In genomic region chr2:6265117-6265516, GRCm38 (mm10) we compare ENCODE assay signal across 14 mouse cellular contexts. TPM values are rescaled to one million over a fixed set of nuclear protein-coding genes. Genes with fewer than 3 reads are reported as not detected.
A peak's percentile ranks its signal among the peaks of the same experiment; 100 is the strongest.
DNase-seq lines count a peak whose midpoint lies in the region; ATAC-seq and TF ChIP-seq lines count a peak whose summit lies in the region.
"Had no signal": no experiment of that assay in that cellular context is flagged by ENCODE, and none has a peak within 500 bp of the region (broad histone marks: within the 10 kb centered on the region; RNA-seq: fewer than 3 reads in every experiment).

No protein-coding gene starts in this region.

- H3K4me1 ChIP-seq in heart, embryonic 15.5 days (replicated peaks), result peaks cover 27% of the 10 kb centered on the region
- peaks cover 23% of the 10 kb centered on the region for H3K4me1 ChIP-seq in liver, embryonic 11.5 days (replicated peaks; ENCODE audit: control insufficient read depth, insufficient read depth, low read length)
- H3K4me1 ChIP-seq in lung, embryonic 14.5 days (ENCODE audit: insufficient read depth), result peaks cover 12% of the 10 kb centered on the region
- peaks cover 4% of the 10 kb centered on the region for H3K4me1 ChIP-seq in stomach, embryonic 16.5 days (ENCODE audit: control insufficient read depth, insufficient read depth, low read length)

- no peak overlapping the region for H3K4me3 ChIP-seq in heart, embryonic 15.5 days
- no peak overlapping the region for H3K4me3 ChIP-seq in liver, embryonic 11.5 days (ENCODE audit: low read depth, low read length)
- H3K4me3 ChIP-seq in lung, embryonic 14.5 days (ENCODE audit: low read depth, low read length), result no peak overlapping the region
- H3K4me3 ChIP-seq in stomach, embryonic 16.5 days (replicated peaks; ENCODE audit: low read length), result no peak overlapping the region
- H3K4me3 ChIP-seq: heart, adult 2 months; limb, embryonic 15.5 days had no signal

- no peaks in the 10 kb centered on the region for H3K9me3 ChIP-seq in heart, embryonic 15.5 days (replicated peaks)
- H3K9me3 ChIP-seq in liver, embryonic 11.5 days (ENCODE audit: control insufficient read depth, low read length), result no peaks in the 10 kb centered on the region
- H3K9me3 ChIP-seq in lung, embryonic 14.5 days (ENCODE audit: low read depth, low read length), result no peaks in the 10 kb centered on the region
- H3K9me3 ChIP-seq in stomach, embryonic 16.5 days (replicated peaks; ENCODE audit: control insufficient read depth, low read length), result no peaks in the 10 kb centered on the region
- H3K9me3 ChIP-seq: limb, embryonic 15.5 days had no signal

- 27% methylated on average over 3 of the region's 3 CpGs for WGBS in heart, embryonic 15.5 days
- 45% methylated on average over 3 of the region's 3 CpGs for WGBS in liver, embryonic 11.5 days
- WGBS in lung, embryonic 14.5 days, result 38% methylated on average over 3 of the region's 3 CpGs
- 66% methylated on average over 3 of the region's 3 CpGs for WGBS in stomach, embryonic 16.5 days

- no peaks in the 10 kb centered on the region for H3K36me3 ChIP-seq in heart, embryonic 15.5 days
- no peaks in the 10 kb centered on the region for H3K36me3 ChIP-seq in liver, embryonic 11.5 days (ENCODE audit: control insufficient read depth, insufficient read depth, low read length)
- H3K36me3 ChIP-seq in lung, embryonic 14.5 days (ENCODE audit: insufficient read depth), result no peaks in the 10 kb centered on the region
- H3K36me3 ChIP-seq in stomach, embryonic 16.5 days (ENCODE audit: control insufficient read depth, insufficient read depth, low read length), result no peaks in the 10 kb centered on the region
- H3K36me3 ChIP-seq: limb, embryonic 15.5 days had no signal

- H3K27me3 ChIP-seq in heart, embryonic 15.5 days, result no peaks in the 10 kb centered on the region
- H3K27me3 ChIP-seq in liver, embryonic 11.5 days (replicated peaks; ENCODE audit: control insufficient read depth, insufficient read depth, low read length), result 0 out of 2 replicates have a peak, but pooled peaks cover 3% of the 10 kb centered on the region
- no peaks in the 10 kb centered on the region for H3K27me3 ChIP-seq in lung, embryonic 14.5 days (ENCODE audit: insufficient read depth, low read length)
- no peaks in the 10 kb centered on the region for H3K27me3 ChIP-seq in stomach, embryonic 16.5 days (ENCODE audit: control insufficient read depth, insufficient read depth, low read length)
- H3K27me3 ChIP-seq: limb, embryonic 15.5 days had no signal

- H3K27ac ChIP-seq in heart, embryonic 15.5 days, result peak overlapping the region; percentile 16; the same call in 1 of the 2 replicates
- peak overlapping the region; percentile 92; the same call in 1 of the 2 replicates for H3K27ac ChIP-seq in liver, embryonic 11.5 days (ENCODE audit: low read depth, low read length)
- H3K27ac ChIP-seq in lung, embryonic 14.5 days (ENCODE audit: low read depth), result peak overlapping the region; percentile 78
- peak overlapping the region; percentile 66 for H3K27ac ChIP-seq in stomach, embryonic 16.5 days (ENCODE audit: low read length)
- H3K27ac ChIP-seq: heart, adult 2 months; kidney, postnatal 0 days; limb, embryonic 15.5 days had no signal

- intact Hi-C loops in heart, postnatal 10 days (cut with DNase I), result no loop called here

- DNase-seq in heart, postnatal 10 days, result no peak
- no peak for DNase-seq in liver, embryonic 11.5 days (ENCODE audit: low spot score)
- DNase-seq in lung, embryonic 14.5 days, result peak; percentile 47
- no peak for DNase-seq in left cerebral cortex, adult 9 months (ENCODE audit: low spot score in 2 of 2)
- DNase-seq: adrenal gland, adult 8-10 months; cerebellum, adult 9-10 months; heart, adult 2 months; right cerebral cortex, postnatal 4 days had no signal

- no peak for ATAC-seq in heart, embryonic 15.5 days (replicated peaks; ENCODE audit: insufficient number of reproducible peaks, insufficient read depth, low FRiP score, low read depth)
- ATAC-seq in liver, embryonic 11.5 days (replicated peaks; ENCODE audit: low FRiP score), result no peak
- ATAC-seq in lung, embryonic 14.5 days (ENCODE audit: insufficient read depth), result peak; percentile 64; the same call in 1 of the 2 replicates
- peak; percentile 59; the same call in 1 of the 2 replicates for ATAC-seq in stomach, embryonic 16.5 days (ENCODE audit: insufficient read depth, low FRiP score)
- ATAC-seq in megakaryocyte, adult 5-6 weeks (ENCODE audit: poor library complexity, severe bottlenecking), result no peak

- H3K9ac ChIP-seq in heart, embryonic 15.5 days, result no peak overlapping the region
- H3K9ac ChIP-seq in liver, embryonic 11.5 days (ENCODE audit: low read depth, low read length), result no peak overlapping the region
- no peak overlapping the region for H3K9ac ChIP-seq in lung, embryonic 14.5 days
- H3K9ac ChIP-seq in stomach, embryonic 16.5 days (ENCODE audit: low read length), result no peak overlapping the region
- H3K9ac ChIP-seq: limb, embryonic 15.5 days had no signal

- no peak for TF ChIP-seq CTCF in lung, embryonic 14.5 days (IDR thresholded peaks at IDR 0.05; ENCODE audit: low read depth)

- H3K4me2 ChIP-seq in heart, embryonic 15.5 days, result no peak overlapping the region
- no peak overlapping the region for H3K4me2 ChIP-seq in liver, embryonic 11.5 days
- H3K4me2 ChIP-seq in lung, embryonic 14.5 days, result no peak overlapping the region
- no peak overlapping the region for H3K4me2 ChIP-seq in stomach, embryonic 16.5 days (ENCODE audit: low read depth, low read length)
- H3K4me2 ChIP-seq: limb, embryonic 15.5 days; midbrain, embryonic 11.5 days had no signal

RNA-seq across cellular contexts. Expression of gene Echdc3, which starts 52.3 kb away (rescaled TPM):
- polyA plus RNA-seq in heart, embryonic 15.5 days (2015; fragmentation: Nextera tagmentation; extraction: Ambion mirVana), result 9.2 TPM in 2 replicates
- total RNA-seq in heart, postnatal 10 days (2021), result 10 to 100 TPM; 13.8 to 16.6 TPM
- 5.3 and 6.4 TPM in 2 replicates for polyA plus RNA-seq in liver, embryonic 11.5 days (2014; fragmentation: Nextera tagmentation; extraction: Ambion mirVana)
- 6.1 and 8.1 TPM in 2 replicates for polyA plus RNA-seq in lung, embryonic 14.5 days (2014; fragmentation: Nextera tagmentation; extraction: Ambion mirVana)
- polyA plus RNA-seq in stomach, embryonic 16.5 days (2015; fragmentation: Nextera tagmentation; extraction: Ambion mirVana), result 12.1 and 13.6 TPM in 2 replicates
- total RNA-seq in megakaryocyte, adult 5-6 weeks (2015), result 0.18 and 1.2 TPM in 2 replicates
- total RNA-seq in megakaryocyte, adult 5-6 weeks (2017), result not detected in 2 replicates

RNA-seq across cellular contexts. Expression of gene Usp6nl, which starts 57.4 kb away (rescaled TPM):
- polyA plus RNA-seq in heart, embryonic 15.5 days (2015; fragmentation: Nextera tagmentation; extraction: Ambion mirVana), result 4.6 and 6.6 TPM in 2 replicates
- total RNA-seq in heart, postnatal 10 days (2021), result 10 to 100 TPM; 13.6 to 14.6 TPM
- 8.5 and 10.6 TPM in 2 replicates for polyA plus RNA-seq in liver, embryonic 11.5 days (2014; fragmentation: Nextera tagmentation; extraction: Ambion mirVana)
- polyA plus RNA-seq in lung, embryonic 14.5 days (2014; fragmentation: Nextera tagmentation; extraction: Ambion mirVana), result 15.3 and 16.7 TPM in 2 replicates
- polyA plus RNA-seq in stomach, embryonic 16.5 days (2015; fragmentation: Nextera tagmentation; extraction: Ambion mirVana), result 9.4 and 10.4 TPM in 2 replicates
- 7.3 and 8.2 TPM in 2 replicates for total RNA-seq in megakaryocyte, adult 5-6 weeks (2015)
- total RNA-seq in megakaryocyte, adult 5-6 weeks (2017), result 6.1 and 7.2 TPM in 2 replicates

Comparison
In these comparisons a context has a peak if more than half of its experiments do, and no peak if none do; other contexts are left out.
1. ATAC-seq: peak in lung, embryonic 14.5 days (single experiment) and stomach, embryonic 16.5 days (single experiment); none in heart, embryonic 15.5 days (single experiment), liver, embryonic 11.5 days (single experiment) and megakaryocyte, adult 5-6 weeks (single experiment).
2. H3K27ac ChIP-seq: peak in every context shown above with its lines; median percentile 92 in liver, embryonic 11.5 days; 78 in lung, embryonic 14.5 days; 66 in stomach, embryonic 16.5 days; 16 in heart, embryonic 15.5 days.